Mouse (Mus musculus): ENCODE results near the gene Hcn2. TPM values are rescaled to one million over a fixed set of nuclear protein-coding genes. Genes with fewer than 3 reads are reported as not detected.

Gene Hcn2
- polyA plus RNA-seq, 1 experiment from 2014 or later, result 3.7 TPM

- Histone ChIP-seq H3K4me2 (ENCODE audit: low read depth, low read length) (peak within 1 kb of the TSS; percentile 89), H3K4me3 (ENCODE audit: low read depth, low read length) (peak within 1 kb of the TSS; percentile 67), H3K9me3 (ENCODE audit: control insufficient read depth, low read length) (no peaks in the 10 kb centered on the region), H3K36me3 (ENCODE audit: control insufficient read depth, insufficient read depth, low read length) (no peaks in the 10 kb centered on the region), H3K4me1 (ENCODE audit: control insufficient read depth, insufficient read depth, low read length) (peaks cover 22% of the 10 kb centered on the region), H3K9ac (replicated peaks; ENCODE audit: low read depth, low read length) (peak within 1 kb of the TSS; percentile 87), H3K27ac (ENCODE audit: low read depth, low read length) (peak within 1 kb of the TSS; percentile 44), H3K27me3 (ENCODE audit: control insufficient read depth, insufficient read depth, low read length) (no peaks in the 10 kb centered on the region)
- peak; percentile 93 for ATAC-seq (ENCODE audit: low read depth)
- under 1% methylated on average over 54 of the region's 65 CpGs for WGBS
Measured at GRCm38 (mm10) chr10:79704065-79704969, 12.1 kb upstream of the Hcn2 start, which contains the start of gene Bsg. Gene Bsg (plus strand): TSS chr10:79704491.

DNA sequence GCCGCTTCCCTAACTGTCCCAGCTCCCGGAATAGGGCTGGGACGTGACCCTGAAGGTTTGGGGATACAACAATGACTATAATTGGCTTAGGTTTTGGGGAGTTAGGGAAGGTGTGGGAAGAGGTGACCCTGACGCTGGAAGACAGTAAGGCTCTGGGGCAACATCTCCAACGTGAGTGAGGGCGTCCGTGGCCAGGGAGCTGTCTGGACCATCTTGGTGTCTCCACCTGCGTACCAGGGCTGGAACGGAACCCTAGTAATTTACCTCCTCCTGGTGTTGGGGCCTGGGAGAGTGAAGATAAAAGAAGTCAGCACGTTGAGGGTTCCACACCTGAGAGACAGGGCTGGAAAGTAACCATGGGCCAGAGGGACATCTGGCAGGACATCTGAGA lies 11.5 kb upstream of the Hcn2 start:
- Histone ChIP-seq H3K4me3 (ENCODE audit: low read depth, low read length) (peak overlapping the region; percentile 67), H3K27me3 (ENCODE audit: control insufficient read depth, insufficient read depth, low read length) (no peaks in the 10 kb centered on the region), H3K9ac (replicated peaks; ENCODE audit: low read depth, low read length) (peak overlapping the region; percentile 87), H3K4me1 (ENCODE audit: control insufficient read depth, insufficient read depth, low read length) (peaks cover 22% of the 10 kb centered on the region), H3K27ac (ENCODE audit: low read depth, low read length) (no peak overlapping the region), H3K36me3 (ENCODE audit: control insufficient read depth, insufficient read depth, low read length) (peaks cover 5% of the 10 kb centered on the region; the same call in 1 of the 2 replicates), H3K9me3 (ENCODE audit: control insufficient read depth, low read length) (no peaks in the 10 kb centered on the region), H3K4me2 (ENCODE audit: low read depth, low read length) (peak overlapping the region; percentile 89)
- no peak for ATAC-seq (ENCODE audit: low read depth)
- WGBS, result 7% methylated on average over 10 of the region's 10 CpGs

DNA sequence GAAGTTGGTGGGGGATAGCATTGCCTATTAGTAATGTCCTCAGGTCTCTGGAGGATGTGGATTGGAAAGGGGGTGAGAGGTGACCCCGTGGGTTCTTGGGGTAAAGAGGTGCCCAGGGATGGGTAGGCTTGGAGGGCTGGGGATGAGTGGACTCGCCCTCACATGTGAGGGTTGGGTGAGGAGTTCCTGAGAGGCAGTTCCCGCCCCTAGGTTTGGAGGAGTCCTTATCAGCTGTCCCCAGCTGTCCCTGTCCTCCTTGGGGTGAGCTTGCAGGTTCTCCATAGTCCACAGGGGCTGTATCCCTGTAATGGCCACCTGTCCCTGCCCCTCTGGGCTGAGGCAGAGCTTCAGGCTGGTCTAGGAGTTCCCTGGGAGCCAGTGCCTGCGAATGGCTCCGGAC lies 10.5 kb upstream of the Hcn2 start:
- H3K27ac ChIP-seq (ENCODE audit: low read depth, low read length), result no peak overlapping the region
- H3K9ac ChIP-seq (replicated peaks; ENCODE audit: low read depth, low read length), result no peak overlapping the region
- peak overlapping the region; percentile 67 for H3K4me3 ChIP-seq (ENCODE audit: low read depth, low read length)
- no peaks in the 10 kb centered on the region for H3K27me3 ChIP-seq (ENCODE audit: control insufficient read depth, insufficient read depth, low read length)
- H3K9me3 ChIP-seq (ENCODE audit: control insufficient read depth, low read length), result no peaks in the 10 kb centered on the region
- ATAC-seq (ENCODE audit: low read depth), result no peak
- peaks cover 15% of the 10 kb centered on the region for H3K36me3 ChIP-seq (ENCODE audit: control insufficient read depth, insufficient read depth, low read length)
- H3K4me2 ChIP-seq (ENCODE audit: low read depth, low read length), result peak overlapping the region; percentile 89
- H3K4me1 ChIP-seq (ENCODE audit: control insufficient read depth, insufficient read depth, low read length), result peaks cover 22% of the 10 kb centered on the region
- WGBS, result 88% methylated on average over 5 of the region's 5 CpGs

GRCm38 (mm10) chr10:79706406-79707094 lies 9.9 kb upstream of the Hcn2 start:
- no peak overlapping the region for H3K4me3 ChIP-seq (ENCODE audit: low read depth, low read length)
- no peaks in the 10 kb centered on the region for H3K27me3 ChIP-seq (ENCODE audit: control insufficient read depth, insufficient read depth, low read length)
- H3K27ac ChIP-seq (ENCODE audit: low read depth, low read length), result no peak overlapping the region
- H3K4me2 ChIP-seq (ENCODE audit: low read depth, low read length), result peak overlapping the region; percentile 89; the same call in 1 of the 2 replicates
- H3K4me1 ChIP-seq (ENCODE audit: control insufficient read depth, insufficient read depth, low read length), result peaks cover 22% of the 10 kb centered on the region
- ATAC-seq (ENCODE audit: low read depth), result no peak
- WGBS, result 87% methylated on average over 5 of the region's 5 CpGs
- H3K9me3 ChIP-seq (ENCODE audit: control insufficient read depth, low read length), result no peaks in the 10 kb centered on the region
- H3K9ac ChIP-seq (replicated peaks; ENCODE audit: low read depth, low read length), result no peak overlapping the region; the same call in 1 of the 2 replicates
- peaks cover 17% of the 10 kb centered on the region for H3K36me3 ChIP-seq (ENCODE audit: control insufficient read depth, insufficient read depth, low read length)

GRCm38 (mm10) chr10:79707162-79707561 lies 9.3 kb upstream of the Hcn2 start:
- H3K4me3 ChIP-seq (ENCODE audit: low read depth, low read length), result no peak overlapping the region
- no peak overlapping the region for H3K9ac ChIP-seq (replicated peaks; ENCODE audit: low read depth, low read length)
- H3K9me3 ChIP-seq (ENCODE audit: control insufficient read depth, low read length), result no peaks in the 10 kb centered on the region
- no peak overlapping the region for H3K27ac ChIP-seq (ENCODE audit: low read depth, low read length)
- no peak for ATAC-seq (ENCODE audit: low read depth)
- WGBS, result 52% methylated on average over 1 of the region's 1 CpGs
- H3K4me2 ChIP-seq (ENCODE audit: low read depth, low read length), result 0 out of 2 replicates have a peak overlapping the region, but pooled peaks have one; percentile 12
- H3K27me3 ChIP-seq (ENCODE audit: control insufficient read depth, insufficient read depth, low read length), result no peaks in the 10 kb centered on the region
- peaks cover 21% of the 10 kb centered on the region for H3K36me3 ChIP-seq (ENCODE audit: control insufficient read depth, insufficient read depth, low read length)
- peaks cover 22% of the 10 kb centered on the region for H3K4me1 ChIP-seq (ENCODE audit: control insufficient read depth, insufficient read depth, low read length)

- peaks cover 21% of the 10 kb centered on the region for H3K36me3 ChIP-seq (ENCODE audit: control insufficient read depth, insufficient read depth, low read length)
- no peak overlapping the region for H3K27ac ChIP-seq (ENCODE audit: low read depth, low read length)
- H3K9me3 ChIP-seq (ENCODE audit: control insufficient read depth, low read length), result no peaks in the 10 kb centered on the region
- H3K27me3 ChIP-seq (ENCODE audit: control insufficient read depth, insufficient read depth, low read length), result no peaks in the 10 kb centered on the region
- 79% methylated on average over 4 of the region's 4 CpGs for WGBS
- ATAC-seq (ENCODE audit: low read depth), result no peak
- no peak overlapping the region for H3K4me3 ChIP-seq (ENCODE audit: low read depth, low read length)
- no peak overlapping the region for H3K4me2 ChIP-seq (ENCODE audit: low read depth, low read length)
- H3K4me1 ChIP-seq (ENCODE audit: control insufficient read depth, insufficient read depth, low read length), result peaks cover 22% of the 10 kb centered on the region
- H3K9ac ChIP-seq (replicated peaks; ENCODE audit: low read depth, low read length), result no peak overlapping the region
Measured at GRCm38 (mm10) chr10:79707759-79708158, 8.7 kb upstream of the Hcn2 start.

GRCm38 (mm10) chr10:79708668-79709067 lies 7.8 kb upstream of the Hcn2 start:
- Histone ChIP-seq H3K4me1 (ENCODE audit: control insufficient read depth, insufficient read depth, low read length) (peaks cover 22% of the 10 kb centered on the region), H3K9ac (replicated peaks; ENCODE audit: low read depth, low read length) (no peak overlapping the region), H3K9me3 (ENCODE audit: control insufficient read depth, low read length) (no peaks in the 10 kb centered on the region), H3K27me3 (ENCODE audit: control insufficient read depth, insufficient read depth, low read length) (no peaks in the 10 kb centered on the region), H3K4me2 (ENCODE audit: low read depth, low read length) (no peak overlapping the region), H3K36me3 (ENCODE audit: control insufficient read depth, insufficient read depth, low read length) (peaks cover 21% of the 10 kb centered on the region), H3K27ac (ENCODE audit: low read depth, low read length) (no peak overlapping the region), H3K4me3 (ENCODE audit: low read depth, low read length) (no peak overlapping the region)
- WGBS, result 94% methylated on average over 21 of the region's 21 CpGs
- no peak for ATAC-seq (ENCODE audit: low read depth)

GRCm38 (mm10) chr10:79709307-79709706 lies 7.1 kb upstream of the Hcn2 start:
- Histone ChIP-seq H3K4me1 (ENCODE audit: control insufficient read depth, insufficient read depth, low read length) (peaks cover 22% of the 10 kb centered on the region), H3K36me3 (ENCODE audit: control insufficient read depth, insufficient read depth, low read length) (peaks cover 21% of the 10 kb centered on the region), H3K4me2 (ENCODE audit: low read depth, low read length) (no peak overlapping the region), H3K4me3 (ENCODE audit: low read depth, low read length) (no peak overlapping the region), H3K27ac (ENCODE audit: low read depth, low read length) (no peak overlapping the region), H3K27me3 (ENCODE audit: control insufficient read depth, insufficient read depth, low read length) (no peaks in the 10 kb centered on the region), H3K9ac (replicated peaks; ENCODE audit: low read depth, low read length) (no peak overlapping the region), H3K9me3 (ENCODE audit: control insufficient read depth, low read length) (no peaks in the 10 kb centered on the region)
- no peak for ATAC-seq (ENCODE audit: low read depth)
- WGBS, result 88% methylated on average over 7 of the region's 7 CpGs

DNA sequence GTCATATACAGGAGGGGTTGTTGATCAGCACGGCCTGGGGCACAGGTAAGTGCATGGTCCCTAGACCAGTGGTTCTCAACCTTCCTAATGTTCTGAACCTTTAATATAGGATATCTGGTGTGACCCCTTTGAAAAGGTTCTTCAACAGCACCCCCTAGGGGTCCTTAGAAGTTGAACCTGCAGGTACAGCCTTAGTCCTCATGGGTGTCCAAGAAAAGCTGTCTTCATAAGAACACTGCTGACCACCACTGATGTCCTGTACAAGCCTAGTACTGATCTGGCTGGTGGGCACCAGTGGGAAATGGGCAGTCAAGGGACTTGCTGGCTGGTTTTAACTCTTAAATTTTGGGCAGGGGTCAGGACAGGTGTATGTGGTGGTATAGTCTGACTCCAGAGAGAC lies 4.4 kb upstream of the Hcn2 start:
- no peaks in the 10 kb centered on the region for H3K9me3 ChIP-seq (ENCODE audit: control insufficient read depth, low read length)
- H3K9ac ChIP-seq (replicated peaks; ENCODE audit: low read depth, low read length), result no peak overlapping the region
- 88% methylated on average over 1 of the region's 1 CpGs for WGBS
- no peak overlapping the region for H3K4me3 ChIP-seq (ENCODE audit: low read depth, low read length)
- H3K4me1 ChIP-seq (ENCODE audit: control insufficient read depth, insufficient read depth, low read length), result peaks cover 3% of the 10 kb centered on the region; the same call in 1 of the 2 replicates
- peaks cover 14% of the 10 kb centered on the region for H3K27me3 ChIP-seq (ENCODE audit: control insufficient read depth, insufficient read depth, low read length)
- H3K27ac ChIP-seq (ENCODE audit: low read depth, low read length), result no peak overlapping the region
- no peak overlapping the region for H3K4me2 ChIP-seq (ENCODE audit: low read depth, low read length)
- peaks cover 21% of the 10 kb centered on the region for H3K36me3 ChIP-seq (ENCODE audit: control insufficient read depth, insufficient read depth, low read length)
- ATAC-seq (ENCODE audit: low read depth), result no peak

All from neural tube, embryonic 14.5 days (tissue).